Mouse (Mus musculus) E14TG2a.4 (cell line): ENCODE measurements at regions not wholly inside any gene's neighbourhood (a gene's known extent, or its start where the extent isn't known, plus 50 kb on each side); places are given as distances from the start of the nearest gene placed in this dataset.

ENCODE experiments used
- CTCF ChIP-seq: conservative IDR thresholded peaks from 2 replicates; pipeline ENCODE4 v1.5.1; 2014; ENCODE audit warnings: low read length
- POU5F1 ChIP-seq: IDR thresholded peaks from 2 replicates; pipeline ENCODE4 v1.6.1; 2014; ENCODE audit warnings: low read length, borderline replicate concordance

DNA sequence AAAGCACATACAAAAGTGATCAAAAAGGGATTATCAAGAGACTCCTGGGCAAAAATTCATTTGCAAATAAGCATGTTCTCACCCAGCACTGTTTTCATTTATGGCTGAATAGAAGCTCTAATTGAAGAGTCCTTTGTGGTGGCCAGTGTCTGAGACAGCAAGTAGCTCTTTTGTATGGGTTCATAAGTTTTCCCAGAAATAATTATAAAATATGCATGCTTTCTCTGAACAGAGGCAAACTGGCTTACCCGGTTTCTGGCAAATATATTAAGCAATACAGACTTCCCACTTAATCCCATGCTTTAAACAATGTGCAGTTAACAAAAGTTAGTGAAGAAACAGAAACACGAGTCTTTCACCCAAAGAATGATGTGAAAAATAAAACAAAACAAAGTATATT lies 2758.8 kb upstream of the Gm7489 start:
- TF ChIP-seq CTCF = no peak
- TF ChIP-seq POU5F1 = no peak
